13 mouse cellular contexts compared by ENCODE assay signal in genomic region chr11:85769740-85770139, GRCm38 (mm10).
"Had no signal": no experiment of that assay in that cellular context is flagged by ENCODE, and none has a peak within 500 bp of the region (broad histone marks: within the 10 kb centered on the region; RNA-seq: fewer than 3 reads in every experiment).

No protein-coding gene starts in this region.

- H3K9ac ChIP-seq: hindbrain, embryonic 14.5 days; intestine, embryonic 15.5 days; limb, embryonic 15.5 days; midbrain, embryonic 15.5 days; neural tube, embryonic 12.5 days had no signal

- DNase-seq: kidney, adult 2 months; kidney, postnatal 36 days; layer of hippocampus, adult 9-11 months; layer of hippocampus, postnatal 36 days; thymus, postnatal 14 days had no signal

- H3K4me3 ChIP-seq: intestine, embryonic 15.5 days; limb, embryonic 15.5 days; midbrain, embryonic 15.5 days; neural tube, embryonic 12.5 days had no signal

- H3K36me3 ChIP-seq: intestine, embryonic 15.5 days; limb, embryonic 15.5 days; midbrain, embryonic 15.5 days; neural tube, embryonic 12.5 days had no signal

- H3K9me3 ChIP-seq: intestine, embryonic 15.5 days; limb, embryonic 15.5 days; midbrain, embryonic 15.5 days; neural tube, embryonic 12.5 days had no signal

- H3K27ac ChIP-seq: hindbrain, embryonic 14.5 days; intestine, embryonic 15.5 days; kidney, postnatal 0 days; limb, embryonic 15.5 days; midbrain, embryonic 15.5 days; neural tube, embryonic 12.5 days; stomach, postnatal 0 days had no signal

- H3K4me2 ChIP-seq: hindbrain, embryonic 14.5 days; intestine, embryonic 15.5 days; limb, embryonic 15.5 days; midbrain, embryonic 11.5 days; midbrain, embryonic 15.5 days; neural tube, embryonic 12.5 days had no signal

- ATAC-seq: intestine, embryonic 15.5 days; midbrain, embryonic 15.5 days had no signal
